Mouse (Mus musculus): ENCODE data around the gene Cfb. TPM values are rescaled to one million over a fixed set of nuclear protein-coding genes. Genes with fewer than 3 reads are reported as not detected.
A peak's percentile ranks its signal among the peaks of the same experiment; 100 is the strongest.
"Not testable (repeated sequence)": the region's sequence is repeated elsewhere in the genome, so short reads cannot be mapped to it uniquely, and the experiment has no call there.

Cfb gene
- total and polyA plus RNA-seq, 3 experiments: 0.34 to 5.9 TPM; not detected in 1

DNA sequence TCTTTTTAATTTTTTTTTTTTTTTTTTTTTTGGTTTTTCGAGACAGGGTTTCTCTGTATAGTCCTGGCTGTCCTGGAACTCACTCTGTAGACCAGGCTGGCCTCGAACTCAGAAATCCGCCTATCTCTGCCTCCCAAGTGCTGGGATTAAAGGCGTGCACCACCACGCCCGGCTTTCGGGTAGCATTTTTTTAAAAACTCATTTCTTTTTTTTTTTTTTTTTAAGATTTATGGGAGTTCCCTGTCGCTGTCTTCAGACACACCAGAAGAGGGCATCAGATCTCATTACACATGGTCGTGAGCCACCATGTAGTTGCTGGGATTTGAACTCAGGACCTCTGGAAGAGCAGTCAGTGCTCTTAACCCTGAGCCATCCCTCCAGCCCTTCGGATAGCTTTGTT, 39.6 kb upstream of the Cfb start:
- H3K27me3 ChIP-seq (replicated peaks); H3K9me3 ChIP-seq (replicated peaks; ENCODE audit: low read length); DNase-seq (ENCODE audit: extremely low read depth); in situ Hi-C loops (cut with MboI; ENCODE audit: low pct_ligation_motif_present, low pct_unique_long_range_greater_than_20kb, low sequenced_read_pairs); H3K27ac ChIP-seq (ENCODE audit: insufficient read depth, low read depth); H3K4me3 ChIP-seq (replicated peaks in 1 of 3; ENCODE audit: low read depth in 2 of 3, low read length in 2 of 3, poor library complexity in 1 of 3); H3K4me1 ChIP-seq (ENCODE audit: control insufficient read depth in 1 of 2, insufficient read depth in 2 of 2); H3K9ac ChIP-seq (ENCODE audit: insufficient read depth, low read depth); dilution Hi-C loops (cut with MboI; ENCODE audit: extremely low pct_ligation_motif_present, extremely low pct_unique_long_range_greater_than_20kb, low sequenced_read_pairs); H3K4me2 ChIP-seq (ENCODE audit: insufficient read depth, low read depth, poor library complexity, severe bottlenecking): not testable (repeated sequence)
- H3K79me2 ChIP-seq (replicated peaks; ENCODE audit: control insufficient read depth, extremely low read depth, insufficient read depth, poor library complexity, severe bottlenecking): peaks cover 17% of the 10 kb centered on the region
- H3K36me3 ChIP-seq (replicated peaks in 1 of 2; ENCODE audit: control insufficient read depth in 1 of 2, insufficient read depth in 1 of 2, low read length in 1 of 2): peaks cover 41 to 55% of the 10 kb centered on the region in 2 experiments
- TF ChIP-seq ZNF384 (IDR thresholded peaks at IDR 0.05; ENCODE audit: low read depth, low read length): peak; percentile 57

DNA sequence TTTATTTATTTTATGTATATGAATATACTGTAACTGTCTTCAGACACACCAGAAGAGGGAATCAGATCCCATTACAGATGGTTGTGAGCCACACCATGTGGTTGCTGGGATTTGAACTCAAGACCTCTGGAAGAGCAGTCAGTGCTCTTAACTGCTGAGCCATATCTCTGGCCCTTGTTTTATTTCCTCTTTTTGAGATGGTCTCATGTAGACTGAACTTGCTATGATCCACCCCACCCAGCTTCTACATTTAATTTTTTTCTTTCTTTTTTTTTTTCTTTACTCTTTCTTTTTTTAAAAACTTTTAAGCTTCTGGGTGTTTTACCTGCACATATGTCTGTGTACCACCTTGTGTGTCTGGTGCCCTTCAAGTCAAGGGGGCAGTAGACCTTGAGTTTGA, 38.5 kb upstream of the Cfb start:
- peak overlapping the region; percentile 63; the same call in 1 of the 2 replicates for H3K4me2 ChIP-seq (ENCODE audit: insufficient read depth, low read depth, poor library complexity, severe bottlenecking)
- in situ Hi-C loops (cut with MboI; ENCODE audit: low pct_ligation_motif_present, low pct_unique_long_range_greater_than_20kb, low sequenced_read_pairs); DNase-seq (ENCODE audit: extremely low read depth); H3K27me3 ChIP-seq (replicated peaks); H3K9ac ChIP-seq (ENCODE audit: insufficient read depth, low read depth); H3K27ac ChIP-seq (ENCODE audit: insufficient read depth, low read depth); H3K4me3 ChIP-seq (replicated peaks in 1 of 3; ENCODE audit: low read depth in 2 of 3, low read length in 2 of 3, poor library complexity in 1 of 3); H3K9me3 ChIP-seq (replicated peaks; ENCODE audit: low read length); dilution Hi-C loops (cut with MboI; ENCODE audit: extremely low pct_ligation_motif_present, extremely low pct_unique_long_range_greater_than_20kb, low sequenced_read_pairs): not testable (repeated sequence)
- H3K79me2 ChIP-seq (replicated peaks; ENCODE audit: control insufficient read depth, extremely low read depth, insufficient read depth, poor library complexity, severe bottlenecking): peaks cover 17% of the 10 kb centered on the region
- H3K4me1 ChIP-seq (ENCODE audit: control insufficient read depth in 1 of 2, insufficient read depth in 2 of 2): peaks cover 0 to 15% of the 10 kb centered on the region in 2 experiments; a peak in 2 of 4 replicates
- peaks cover 30 to 51% of the 10 kb centered on the region in 2 experiments for H3K36me3 ChIP-seq (replicated peaks in 1 of 2; ENCODE audit: control insufficient read depth in 1 of 2, insufficient read depth in 1 of 2, low read length in 1 of 2)

DNA sequence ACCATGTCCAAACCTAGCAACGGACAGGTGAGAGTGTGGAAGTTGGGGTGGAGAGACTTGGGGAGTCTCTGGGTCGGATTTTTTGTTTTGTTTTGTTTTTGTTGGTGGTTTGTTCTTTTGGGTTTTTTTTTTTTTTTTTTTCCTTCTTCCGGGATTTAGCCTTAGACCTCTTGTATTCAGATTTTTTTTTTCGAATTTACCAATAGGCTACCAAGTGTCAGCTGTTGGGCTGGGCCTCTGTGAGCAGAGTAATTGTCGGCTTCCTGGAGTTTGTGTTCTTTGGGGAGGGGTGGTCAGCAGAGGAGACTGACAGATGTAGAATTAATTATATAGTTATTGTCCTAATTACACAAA, 37.5 kb upstream of the Cfb start:
- peak overlapping the region; percentile 94 for H3K9ac ChIP-seq (ENCODE audit: insufficient read depth, low read depth)
- H3K36me3 ChIP-seq (replicated peaks in 1 of 2; ENCODE audit: control insufficient read depth in 1 of 2, insufficient read depth in 1 of 2, low read length in 1 of 2): peaks cover 24 to 49% of the 10 kb centered on the region in 2 experiments
- peak overlapping the region; percentile 89 for H3K27ac ChIP-seq (ENCODE audit: insufficient read depth, low read depth)
- peak; percentile 64 for DNase-seq (ENCODE audit: extremely low read depth)
- peaks cover 7 to 25% of the 10 kb centered on the region in 2 experiments for H3K4me1 ChIP-seq (ENCODE audit: control insufficient read depth in 1 of 2, insufficient read depth in 2 of 2)
- peaks cover 17% of the 10 kb centered on the region for H3K79me2 ChIP-seq (replicated peaks; ENCODE audit: control insufficient read depth, extremely low read depth, insufficient read depth, poor library complexity, severe bottlenecking)
- peak overlapping the region; percentile 91 to 93 (median 92) for H3K4me3 ChIP-seq (replicated peaks in 1 of 3; ENCODE audit: low read depth in 2 of 3, low read length in 2 of 3, poor library complexity in 1 of 3)
- peak overlapping the region; percentile 63 for H3K4me2 ChIP-seq (ENCODE audit: insufficient read depth, low read depth, poor library complexity, severe bottlenecking)
- H3K9me3 ChIP-seq (replicated peaks; ENCODE audit: low read length): peaks cover 5% of the 10 kb centered on the region
- TF ChIP-seq CTCF (conservative IDR thresholded peaks at IDR 0.05 in 1 of 2, IDR thresholded peaks at IDR 0.05 in 1 of 2; ENCODE audit: low read depth in 2 of 2, low read length in 2 of 2) (no peak), MYC (IDR thresholded peaks at IDR 0.05; ENCODE audit: low read depth, low read length) (peak; percentile 46; the same call in 1 of the 2 replicates), HCFC1 (IDR thresholded peaks at IDR 0.05; ENCODE audit: low read depth, low read length) (peak; percentile 47), SIN3A (IDR thresholded peaks at IDR 0.05; ENCODE audit: low read length) (peak; percentile 71; the same call in 1 of the 2 replicates), MAZ (IDR thresholded peaks at IDR 0.05; ENCODE audit: low read depth, low read length) (0 out of 2 replicates have a peak, but pooled peaks have one; percentile 22), ZMIZ1 (IDR thresholded peaks at IDR 0.05; ENCODE audit: low read depth, low read length) (0 out of 2 replicates have a peak, but pooled peaks have one; percentile 5), MAX (IDR thresholded peaks at IDR 0.05; ENCODE audit: low read length) (no peak), ELF1 (IDR thresholded peaks at IDR 0.05; ENCODE audit: low read depth, low read length) (peak; percentile 90), ZNF384 (IDR thresholded peaks at IDR 0.05; ENCODE audit: low read depth, low read length) (peak; percentile 96), TBP (conservative IDR thresholded peaks at IDR 0.05; ENCODE audit: low read depth, low read length) (0 out of 2 replicates have a peak, but pooled peaks have one; percentile 26), RCOR1 (conservative IDR thresholded peaks at IDR 0.05; ENCODE audit: low read depth, low read length) (no peak)
- in situ Hi-C loops (cut with MboI; ENCODE audit: low pct_ligation_motif_present, low pct_unique_long_range_greater_than_20kb, low sequenced_read_pairs) (no loop called here), dilution Hi-C loops (cut with MboI; ENCODE audit: extremely low pct_ligation_motif_present, extremely low pct_unique_long_range_greater_than_20kb, low sequenced_read_pairs) (no loop called here)
- H3K27me3 ChIP-seq (replicated peaks): no peaks in the 10 kb centered on the region
